In genomic region chr3:126758398-126758797, GRCm38 (mm10) we compare ENCODE assay signal across 19 mouse cellular contexts.
DNase-seq lines count a peak whose midpoint lies in the region; ATAC-seq lines count a peak whose summit lies in the region.
"Had no signal": no experiment of that assay in that cellular context is flagged by ENCODE, and none has a peak within 500 bp of the region (broad histone marks: within the 10 kb centered on the region; RNA-seq: fewer than 3 reads in every experiment).

No protein-coding gene starts in this region.

- peak; percentile 37 to 44 for DNase-seq in B cell, adult 2 months
- DNase-seq in adrenal gland, postnatal 25 days = no peak
- no peak for DNase-seq in cerebellum, postnatal 10 days
- no peak for DNase-seq in gastrocnemius, adult 8-10 months (ENCODE audit: low spot score in 2 of 2)
- no peak for DNase-seq in thymus, postnatal 25 days
- DNase-seq: adrenal gland, postnatal 14 days; cerebellum, adult 18-20 months; cerebellum, postnatal 14 days; forebrain, postnatal 0 days; gastrocnemius, postnatal 25 days; heart, adult 11 months; heart, postnatal 36 days; kidney, adult 18-20 months had no signal

- peak; percentile 98 for ATAC-seq in CD4-positive, CD25-positive, alpha-beta regulatory T cell, adult 4 months
- peak; percentile 27; the same call in 1 of the 2 replicates for ATAC-seq in granulocyte monocyte progenitor cell, adult 5-6 weeks (replicated peaks; ENCODE audit: poor library complexity, severe bottlenecking)
- ATAC-seq in megakaryocyte progenitor cell, adult 5-6 weeks (replicated peaks; ENCODE audit: poor library complexity) = peak; percentile 44; the same call in 1 of the 2 replicates
- ATAC-seq: forebrain, embryonic 13.5 days; forebrain, postnatal 0 days; hindbrain, embryonic 16.5 days; intestine, embryonic 15.5 days had no signal

Comparison
In these comparisons a context has a peak if more than half of its experiments do, and no peak if none do; other contexts are left out.
1. DNase-seq: peak in B cell, adult 2 months (2 of 2); none in adrenal gland, postnatal 25 days (single experiment), cerebellum, postnatal 10 days (0 of 2), gastrocnemius, adult 8-10 months (0 of 2) and thymus, postnatal 25 days (single experiment).
2. ATAC-seq: peak in every context shown above with its lines; median percentile 98 in CD4-positive, CD25-positive, alpha-beta regulatory T cell, adult 4 months; 44 in megakaryocyte progenitor cell, adult 5-6 weeks; 27 in granulocyte monocyte progenitor cell, adult 5-6 weeks.